Mouse (Mus musculus): ENCODE results near the gene H2-Ke6. TPM values are rescaled to one million over a fixed set of nuclear protein-coding genes. Genes with fewer than 3 reads are reported as not detected.
A peak's percentile ranks its signal among the peaks of the same experiment; 100 is the strongest.

Gene H2-Ke6
- polyA plus RNA-seq, 1 experiment from 2014 or later, result 59.5 TPM

- 94% methylated on average over 7 of the region's 7 CpGs for WGBS
- peaks cover 34% of the 10 kb centered on the region for H3K4me1 ChIP-seq
- H3K36me3 ChIP-seq, result peaks cover 45% of the 10 kb centered on the region
- no peak overlapping the region for H3K4me3 ChIP-seq
- H3K27ac ChIP-seq, result no peak overlapping the region
- H3K9ac ChIP-seq, result no peak overlapping the region
- peaks cover 23% of the 10 kb centered on the region for H3K27me3 ChIP-seq
- H3K4me2 ChIP-seq (replicated peaks), result no peak overlapping the region
- no peaks in the 10 kb centered on the region for H3K9me3 ChIP-seq
- ATAC-seq (ENCODE audit: insufficient number of reproducible peaks, insufficient read depth, low FRiP score, low TSS enrichment), result no peak
Measured at GRCm38 (mm10) chr17:34037241-34037640, 9.4 kb upstream of the H2-Ke6 start.

DNA sequence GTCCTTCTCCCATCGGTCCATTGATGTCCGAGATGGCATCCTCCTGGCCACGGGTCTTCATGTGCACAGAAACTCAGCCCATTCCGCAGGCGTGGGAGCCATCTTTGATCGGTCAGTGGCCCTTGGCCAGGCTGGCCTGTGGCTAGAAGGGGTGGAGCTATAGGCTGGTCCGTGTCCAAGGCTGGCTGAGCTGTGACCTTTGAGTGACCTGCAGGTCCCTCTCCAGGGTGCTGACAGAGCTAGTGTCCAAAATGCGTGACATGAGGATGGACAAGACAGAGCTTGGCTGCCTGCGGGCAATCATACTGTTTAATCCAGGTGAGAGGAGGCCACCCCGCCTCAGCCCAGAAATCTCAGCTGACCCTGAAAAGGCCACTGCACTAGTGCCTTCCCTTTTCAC is 8.8 kb upstream of the H2-Ke6 start:
- peaks cover 34% of the 10 kb centered on the region for H3K4me1 ChIP-seq
- WGBS, result 75% methylated on average over 10 of the region's 10 CpGs
- H3K9me3 ChIP-seq, result no peaks in the 10 kb centered on the region

GRCm38 (mm10) chr17:34035517-34035916 is 7.7 kb upstream of the H2-Ke6 start:
- H3K9me3 ChIP-seq, result no peaks in the 10 kb centered on the region
- WGBS, result 92% methylated on average over 8 of the region's 9 CpGs
- H3K4me2 ChIP-seq (replicated peaks), result no peak overlapping the region
- H3K36me3 ChIP-seq, result peaks cover 45% of the 10 kb centered on the region
- H3K27me3 ChIP-seq, result peaks cover 8% of the 10 kb centered on the region; the same call in 1 of the 2 replicates
- no peak overlapping the region for H3K4me3 ChIP-seq
- H3K27ac ChIP-seq, result no peak overlapping the region
- no peak overlapping the region for H3K9ac ChIP-seq
- no peak for ATAC-seq (ENCODE audit: insufficient number of reproducible peaks, insufficient read depth, low FRiP score, low TSS enrichment)
- H3K4me1 ChIP-seq, result peaks cover 31% of the 10 kb centered on the region

More for the DNA sequence above, 8.8 kb upstream of the H2-Ke6 start:
- Histone ChIP-seq H3K9ac (no peak overlapping the region), H3K4me3 (no peak overlapping the region), H3K27ac (no peak overlapping the region), H3K4me2 (replicated peaks) (no peak overlapping the region), H3K36me3 (peaks cover 45% of the 10 kb centered on the region), H3K27me3 (peaks cover 18% of the 10 kb centered on the region)
- no peak for ATAC-seq (ENCODE audit: insufficient number of reproducible peaks, insufficient read depth, low FRiP score, low TSS enrichment)

- Histone ChIP-seq H3K9me3 (no peaks in the 10 kb centered on the region), H3K36me3 (peaks cover 56% of the 10 kb centered on the region), H3K4me1 (peaks cover 36% of the 10 kb centered on the region), H3K9ac (no peak overlapping the region), H3K4me2 (replicated peaks) (no peak overlapping the region), H3K27me3 (0 out of 2 replicates have a peak, but pooled peaks cover 4% of the 10 kb centered on the region), H3K27ac (no peak overlapping the region), H3K4me3 (no peak overlapping the region)
- no peak for ATAC-seq (ENCODE audit: insufficient number of reproducible peaks, insufficient read depth, low FRiP score, low TSS enrichment)
- 75% methylated on average over 10 of the region's 10 CpGs for WGBS
Measured at GRCm38 (mm10) chr17:34034064-34034463, 6.2 kb upstream of the H2-Ke6 start.

DNA sequence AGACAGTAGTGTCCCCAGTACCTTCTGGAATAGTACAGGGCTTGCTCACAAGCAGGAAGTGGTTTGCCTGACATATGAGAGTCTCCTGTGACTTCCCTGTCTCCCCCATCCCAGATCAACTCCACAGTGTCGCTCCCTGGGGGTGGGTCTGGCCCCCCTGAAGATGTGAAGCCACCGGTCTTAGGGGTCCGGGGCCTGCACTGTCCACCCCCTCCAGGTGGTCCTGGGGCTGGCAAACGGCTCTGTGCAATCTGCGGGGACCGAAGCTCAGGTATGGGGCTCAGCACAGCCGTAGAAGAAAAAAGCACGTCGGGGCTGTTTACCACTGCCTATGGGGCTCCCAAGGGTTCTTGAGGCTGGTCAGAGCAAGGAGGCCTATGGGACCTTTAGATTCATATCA is 5.6 kb upstream of the H2-Ke6 start:
- Histone ChIP-seq H3K27ac (no peak overlapping the region), H3K9me3 (no peaks in the 10 kb centered on the region), H3K4me2 (replicated peaks) (peak overlapping the region; percentile 81), H3K4me3 (peak overlapping the region; percentile 85; the same call in 1 of the 2 replicates), H3K4me1 (peaks cover 36% of the 10 kb centered on the region), H3K36me3 (peaks cover 63% of the 10 kb centered on the region), H3K27me3 (0 out of 2 replicates have a peak, but pooled peaks cover 4% of the 10 kb centered on the region), H3K9ac (peak overlapping the region; percentile 36; the same call in 1 of the 2 replicates)
- no peak for ATAC-seq (ENCODE audit: insufficient number of reproducible peaks, insufficient read depth, low FRiP score, low TSS enrichment)
- 90% methylated on average over 9 of the region's 9 CpGs for WGBS

GRCm38 (mm10) chr17:34032806-34033205 is 4.9 kb upstream of the H2-Ke6 start:
- peak overlapping the region; percentile 85 for H3K4me3 ChIP-seq
- H3K27me3 ChIP-seq, result 0 out of 2 replicates have a peak, but pooled peaks cover under 1% of the 10 kb centered on the region
- peak overlapping the region; percentile 96; the same call in 1 of the 2 replicates for H3K9ac ChIP-seq
- H3K27ac ChIP-seq, result no peak overlapping the region
- no peak for ATAC-seq (ENCODE audit: insufficient number of reproducible peaks, insufficient read depth, low FRiP score, low TSS enrichment)
- H3K4me1 ChIP-seq, result peaks cover 40% of the 10 kb centered on the region
- 56% methylated on average over 9 of the region's 9 CpGs for WGBS
- H3K36me3 ChIP-seq, result peaks cover 64% of the 10 kb centered on the region
- peak overlapping the region; percentile 81 for H3K4me2 ChIP-seq (replicated peaks)
- no peaks in the 10 kb centered on the region for H3K9me3 ChIP-seq

- no peaks in the 10 kb centered on the region for H3K27me3 ChIP-seq
- peaks cover 58% of the 10 kb centered on the region for H3K36me3 ChIP-seq
- WGBS, result under 1% methylated on average over 39 of the region's 48 CpGs
- H3K4me2 ChIP-seq (replicated peaks), result peak overlapping the region; percentile 81
- H3K9me3 ChIP-seq, result no peaks in the 10 kb centered on the region
- no peak; the same call in 1 of the 2 replicates for ATAC-seq (ENCODE audit: insufficient number of reproducible peaks, insufficient read depth, low FRiP score, low TSS enrichment)
- peak overlapping the region; percentile 85 for H3K4me3 ChIP-seq
- H3K27ac ChIP-seq, result peak overlapping the region; percentile 97
- H3K9ac ChIP-seq, result peak overlapping the region; percentile 96
- H3K4me1 ChIP-seq, result peaks cover 44% of the 10 kb centered on the region
Measured at GRCm38 (mm10) chr17:34032174-34032632, 4.3 kb upstream of the H2-Ke6 start.

DNA sequence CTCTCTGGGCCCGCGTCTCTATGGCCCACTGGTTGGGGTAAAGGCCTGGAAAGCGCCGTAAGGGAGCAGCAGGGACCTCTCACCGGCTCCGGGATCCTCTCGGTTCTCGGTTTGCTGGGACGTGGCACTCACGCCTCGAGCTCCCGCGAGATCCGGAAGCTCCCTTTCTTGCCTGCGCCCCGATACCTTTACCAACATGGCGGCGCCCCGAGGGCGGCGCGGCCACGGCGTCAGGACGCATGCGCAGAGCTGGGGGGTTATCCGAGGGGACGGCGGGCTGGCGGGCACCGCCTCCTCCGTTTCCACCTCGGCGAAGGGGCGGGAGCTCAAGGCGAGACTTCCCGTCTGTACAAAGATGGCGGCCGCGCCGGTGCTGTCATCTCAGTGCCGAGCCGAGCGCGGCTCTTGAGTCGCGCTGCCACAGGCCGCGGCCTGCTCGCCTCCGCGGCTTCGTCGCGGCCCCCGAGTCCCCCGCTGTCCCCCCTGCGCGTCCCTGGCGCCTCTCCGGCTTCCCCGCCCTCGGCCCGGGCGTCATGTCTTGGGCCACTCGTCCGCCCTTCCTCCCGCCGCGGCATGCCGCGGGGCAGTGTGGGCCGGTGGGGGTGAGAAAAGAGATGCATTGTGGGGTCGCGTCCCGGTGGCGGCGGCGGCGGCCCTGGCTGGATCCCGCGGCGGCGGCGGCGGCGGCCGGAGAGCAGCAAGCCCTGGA is 3.8 kb upstream of the H2-Ke6 start, which contains the start of the genes Slc39a7 and Rxrb:
TSS of gene Slc39a7 (minus strand) at position 218 of the 709 bp plus-strand sequence.
TSS of gene Rxrb (plus strand) at position 348 of the 709 bp plus-strand sequence.
- H3K36me3 ChIP-seq, result peaks cover 52% of the 10 kb centered on the region
- H3K4me1 ChIP-seq, result peaks cover 50% of the 10 kb centered on the region
- WGBS, result under 1% methylated on average over 88 of the region's 88 CpGs

DNA sequence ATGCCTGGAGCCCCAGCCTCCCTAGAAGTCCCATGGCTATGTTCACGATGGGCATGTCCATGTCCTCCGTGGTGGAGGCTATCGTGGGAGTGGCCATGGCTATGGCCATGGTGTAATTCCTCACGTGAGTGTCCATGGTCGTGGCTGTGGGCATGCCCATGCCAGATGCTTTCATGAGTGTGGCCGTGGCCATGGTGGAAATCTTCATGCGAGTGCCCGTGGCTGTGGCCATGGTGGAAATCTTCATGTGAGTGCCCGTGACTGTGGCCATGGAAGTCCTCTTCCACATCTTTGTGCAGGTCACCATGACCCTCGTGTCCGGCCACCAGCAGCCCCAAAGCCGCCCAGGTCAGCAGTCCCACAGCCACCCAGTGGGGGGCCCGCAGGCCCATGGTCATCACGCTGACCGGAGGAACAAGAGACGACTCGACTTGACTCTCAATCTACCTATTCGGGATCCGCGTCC is 3.0 kb upstream of the H2-Ke6 start:
- peaks cover 58% of the 10 kb centered on the region for H3K4me1 ChIP-seq
- H3K9me3 ChIP-seq, result no peaks in the 10 kb centered on the region
- H3K27ac ChIP-seq, result peak overlapping the region; percentile 97
- 3% methylated on average over 20 of the region's 20 CpGs for WGBS
- H3K4me3 ChIP-seq, result peak overlapping the region; percentile 85
- no peaks in the 10 kb centered on the region for H3K27me3 ChIP-seq
- ATAC-seq (ENCODE audit: insufficient number of reproducible peaks, insufficient read depth, low FRiP score, low TSS enrichment), result no peak
- H3K36me3 ChIP-seq, result peaks cover 45% of the 10 kb centered on the region
- peak overlapping the region; percentile 96 for H3K9ac ChIP-seq
- H3K4me2 ChIP-seq (replicated peaks), result peak overlapping the region; percentile 99

More for the DNA sequence above, 3.8 kb upstream of the H2-Ke6 start, which contains the start of the genes Slc39a7 and Rxrb:
- Histone ChIP-seq H3K27ac (peak within 1 kb of the TSS; percentile 97), H3K27me3 (no peaks in the 10 kb centered on the region), H3K9me3 (no peaks in the 10 kb centered on the region), H3K4me3 (peak within 1 kb of the TSS; percentile 85), H3K4me2 (replicated peaks) (peak within 1 kb of the TSS; percentile 99), H3K9ac (peak within 1 kb of the TSS; percentile 96)
- peak; percentile 68 for ATAC-seq (ENCODE audit: insufficient number of reproducible peaks, insufficient read depth, low FRiP score, low TSS enrichment)

DNA sequence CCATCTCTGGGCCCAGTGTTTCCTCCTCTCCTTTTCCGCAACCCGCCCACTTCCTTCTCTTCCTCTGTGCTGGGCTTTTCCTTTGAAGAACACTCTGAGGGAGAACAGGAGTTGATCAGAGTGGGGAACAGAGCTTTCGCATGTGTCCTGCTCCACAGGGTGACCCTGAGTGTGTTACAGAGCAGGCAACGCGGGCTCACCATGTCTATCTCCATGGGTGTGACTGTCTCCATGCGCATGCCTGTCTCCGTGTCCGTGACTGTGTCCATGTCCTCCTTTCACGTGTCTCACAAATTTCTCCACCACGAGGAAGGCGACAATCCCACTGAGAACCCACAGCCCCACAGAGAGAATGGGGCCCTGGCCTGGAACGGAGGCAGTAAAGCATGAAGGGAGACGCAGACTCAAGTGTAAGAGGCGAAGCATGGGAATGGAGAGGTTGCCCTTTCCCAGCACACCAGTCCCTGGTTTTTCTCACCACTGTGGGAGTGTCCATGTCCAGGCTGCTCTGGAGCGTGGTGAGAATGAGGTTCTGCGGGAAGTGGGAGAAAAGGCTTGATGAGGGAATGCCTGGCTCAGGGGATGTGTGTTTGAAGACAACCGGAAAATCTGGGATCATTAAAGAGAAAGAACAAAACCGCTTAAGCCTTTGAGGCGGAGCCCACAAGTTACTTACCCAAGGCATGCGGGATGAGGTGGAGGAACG is 2.2 kb upstream of the H2-Ke6 start:
- WGBS, result 81% methylated on average over 21 of the region's 21 CpGs
- Histone ChIP-seq H3K4me3 (peak overlapping the region; percentile 85), H3K9ac (peak overlapping the region; percentile 96), H3K9me3 (no peaks in the 10 kb centered on the region), H3K4me2 (replicated peaks) (peak overlapping the region; percentile 99), H3K27me3 (no peaks in the 10 kb centered on the region), H3K4me1 (peaks cover 66% of the 10 kb centered on the region), H3K27ac (peak overlapping the region; percentile 97; the same call in 1 of the 2 replicates), H3K36me3 (peaks cover 37% of the 10 kb centered on the region)
- ATAC-seq (ENCODE audit: insufficient number of reproducible peaks, insufficient read depth, low FRiP score, low TSS enrichment), result no peak

GRCm38 (mm10) chr17:34029150-34029889 is 1.5 kb upstream of the H2-Ke6 start:
- Histone ChIP-seq H3K27me3 (no peaks in the 10 kb centered on the region), H3K9ac (no peak overlapping the region), H3K4me3 (peak overlapping the region; percentile 85; the same call in 1 of the 2 replicates), H3K27ac (0 out of 2 replicates have a peak overlapping the region, but pooled peaks have one; percentile 20), H3K9me3 (no peaks in the 10 kb centered on the region), H3K4me2 (replicated peaks) (peak overlapping the region; percentile 99; the same call in 1 of the 2 replicates), H3K36me3 (peaks cover 32% of the 10 kb centered on the region), H3K4me1 (peaks cover 66% of the 10 kb centered on the region)
- WGBS, result 88% methylated on average over 18 of the region's 18 CpGs
- ATAC-seq (ENCODE audit: insufficient number of reproducible peaks, insufficient read depth, low FRiP score, low TSS enrichment), result no peak
